Mouse (Mus musculus) heart, adult 2 months (tissue): ENCODE data around the gene Wdcp. TPM values are rescaled to one million over a fixed set of nuclear protein-coding genes. Genes with fewer than 3 reads are reported as not detected.

Source experiments
- DNase-seq, 2 experiments: peaks; one replicate each; pipeline ENCODE4 v3.0.0; 2021
- H3K27ac ChIP-seq: fragments of 200-600 bp; 2 replicates; pipeline ENCODE4 v1.8.1; 2022
- H3K27me3 ChIP-seq: fragments of 200-500 bp; 2 replicates; pipeline ENCODE4 v1.6.1; 2012; ENCODE audit warnings: mild to moderate bottlenecking, low read length, inconsistent platforms, mixed read lengths; ENCODE audit not compliant: control insufficient read depth, insufficient read depth
- H3K36me3 ChIP-seq: fragments of 200-500 bp; 2 replicates; pipeline ENCODE4 v1.6.1; 2012; ENCODE audit warnings: low read length, inconsistent platforms; ENCODE audit not compliant: control insufficient read depth, insufficient read depth
- H3K4me1 ChIP-seq: fragments of 200-500 bp; 2 replicates; pipeline ENCODE4 v1.6.1; 2011; ENCODE audit warnings: low read length; ENCODE audit not compliant: control insufficient read depth, insufficient read depth
- H3K4me3 ChIP-seq: fragments of 200-600 bp; 2 replicates; pipeline ENCODE4 v1.8.1; 2022
- H3K79me2 ChIP-seq: fragments of 200-500 bp; replicated peaks from 2 replicates; pipeline ENCODE4 v1.6.1; 2012; ENCODE audit warnings: mild to moderate bottlenecking, inconsistent platforms, low read length, moderate library complexity, mixed read lengths; ENCODE audit not compliant: control insufficient read depth, insufficient read depth
- H3K9ac ChIP-seq: fragments of 200-500 bp; 2 replicates; pipeline ENCODE4 v1.6.1; 2012; ENCODE audit warnings: low read depth, mild to moderate bottlenecking, control low read depth, inconsistent platforms, low read length, mixed read lengths
- CTCF ChIP-seq: fragments of 200-600 bp; IDR thresholded peaks from 2 replicates; pipeline ENCODE4 v1.8.1; 2022; ENCODE audit warnings: antibody characterized with exemption, mild to moderate bottlenecking, moderate library complexity
- EP300 ChIP-seq: fragments of 200-500 bp; IDR thresholded peaks from 2 replicates; pipeline ENCODE4 v1.6.1; 2011; ENCODE audit warnings: low read depth, low read length, control low read depth; ENCODE audit not compliant: insufficient read depth
- POLR2A ChIP-seq: fragments of 200-500 bp; IDR thresholded peaks from 2 replicates; pipeline ENCODE4 v1.6.1; 2011; ENCODE audit warnings: mild to moderate bottlenecking, low read depth, low read length, control low read depth; ENCODE audit not compliant: insufficient read depth
- WGBS: fragments of 180-500 bp; shearing (Covaris S2); methylation state at CpG from one replicate; pipeline ENCODE4 v1.1.7; 2018; 5-methylcytosine and 5-hydroxymethylcytosine counted together
- intact Hi-C: fragments of 180-260 bp; cut with DNase I; formaldehyde crosslinking; loops from one replicate; pipeline ENCODE4 v1.15.1; 2025
- polyA plus RNA-seq: library from polyadenylated mRNA; depleted of rRNA; stranded (reverse); fragments of >200 nt; gene quantifications from 2 replicates; pipeline ENCODE4 v1.2.3, GENCODE M21; 2012; rRNA removed
- total RNA-seq, 2 experiments: library from RNA; stranded (reverse); gene quantifications; 2 replicates each; pipeline ENCODE4 v1.2.3; 2021

The Wdcp gene
- total and polyA plus RNA-seq, 3 experiments, result 6.2 to 9.1 (median 7.4) TPM

GRCm38 (mm10) chr12:4898024-4898423 is 54.9 kb downstream of the Wdcp start:
- Histone ChIP-seq H3K27ac (no peak overlapping the region), H3K27me3 (no peaks in the 10 kb centered on the region), H3K4me3 (no peak overlapping the region), H3K4me1 (no peaks in the 10 kb centered on the region), H3K36me3 (peaks cover 5% of the 10 kb centered on the region; the same call in 1 of the 2 replicates), H3K79me2 (peaks cover 4% of the 10 kb centered on the region; the same call in 1 of the 2 replicates), H3K9ac (no peak overlapping the region)
- WGBS, result 95% methylated on average over 5 of the region's 5 CpGs
- TF ChIP-seq EP300 (no peak), CTCF (no peak), POLR2A (no peak)
- intact Hi-C loops, result no loop called here
- no peak for DNase-seq

- no peak for DNase-seq
- peaks cover 5% of the 10 kb centered on the region for H3K36me3 ChIP-seq
- no peaks in the 10 kb centered on the region for H3K4me1 ChIP-seq
- no peak overlapping the region for H3K27ac ChIP-seq
- H3K9ac ChIP-seq, result no peak overlapping the region
- WGBS, result 71% methylated on average over 7 of the region's 7 CpGs
- H3K4me3 ChIP-seq, result no peak overlapping the region
- intact Hi-C loops, result loop anchor here (2.0 to 5.0 kb wide), 2 partner anchors 63 to 1334 kb away; partner anchors contain the start of genes Dtnb and Wdcp
- TF ChIP-seq CTCF (0 out of 2 replicates have a peak, but pooled peaks have one; percentile 7), POLR2A (no peak)
- peaks cover 6% of the 10 kb centered on the region; the same call in 1 of the 2 replicates for H3K79me2 ChIP-seq
- H3K27me3 ChIP-seq, result no peaks in the 10 kb centered on the region
These were observed 62.8 kb downstream of the Wdcp start for GRCm38 (mm10) chr12:4905946-4906345.

- WGBS, result 33% methylated on average over 7 of the region's 7 CpGs
- TF ChIP-seq POLR2A, result no peak
- H3K4me3 ChIP-seq, result peak overlapping the region; percentile 88
- DNase-seq, result no peak
- H3K4me1 ChIP-seq, result no peaks in the 10 kb centered on the region
- intact Hi-C loops, result loop anchor here (2.0 to 5.0 kb wide), 2 partner anchors 64 to 1334 kb away; partner anchors contain the start of genes Dtnb and Wdcp
- H3K9ac ChIP-seq, result peak overlapping the region; percentile 84
- peaks cover 6% of the 10 kb centered on the region; the same call in 1 of the 2 replicates for H3K79me2 ChIP-seq
- no peaks in the 10 kb centered on the region for H3K27me3 ChIP-seq
- H3K27ac ChIP-seq, result peak overlapping the region; percentile 99
- H3K36me3 ChIP-seq, result peaks cover 2% of the 10 kb centered on the region
These were observed 63.4 kb downstream of the Wdcp start for GRCm38 (mm10) chr12:4906476-4906875.

- TF ChIP-seq EP300, result no peak
- peak; percentile 62 for TF ChIP-seq CTCF
- TF ChIP-seq POLR2A, result peak; percentile 54
- Histone ChIP-seq H3K4me3 (peak within 1 kb of the TSS; percentile 88), H3K27ac (peak within 1 kb of the TSS; percentile 99), H3K79me2 (peaks cover 6% of the 10 kb centered on the region; the same call in 1 of the 2 replicates), H3K4me1 (no peaks in the 10 kb centered on the region), H3K9ac (peak within 1 kb of the TSS; percentile 84), H3K27me3 (no peaks in the 10 kb centered on the region), H3K36me3 (peaks cover 2% of the 10 kb centered on the region)
- under 1% methylated on average over 124 of the region's 125 CpGs for WGBS
- intact Hi-C loops, result loop anchor here (2.0 to 5.0 kb wide), 2 partner anchors 64 to 1335 kb away; partner anchors contain the start of genes Dtnb and Wdcp
- DNase-seq, result peak; percentile 97
These were observed 64.1 kb downstream of the Wdcp start, which contains the start of gene Ubxn2a for GRCm38 (mm10) chr12:4906951-4907906. TSS of gene Ubxn2a (minus strand) at chr12:4907705.

- TF ChIP-seq CTCF (no peak), POLR2A (no peak), EP300 (no peak)
- 80% methylated on average over 7 of the region's 7 CpGs for WGBS
- H3K4me3 ChIP-seq, result no peak overlapping the region
- no peak for DNase-seq
- no peaks in the 10 kb centered on the region for H3K27me3 ChIP-seq
- peaks cover 2% of the 10 kb centered on the region for H3K36me3 ChIP-seq
- H3K79me2 ChIP-seq, result peaks cover 3% of the 10 kb centered on the region; the same call in 1 of the 2 replicates
- intact Hi-C loops, result loop anchor here (5.0 kb wide), 1 partner anchor 1336 kb away; the partner anchor contains the start of gene Dtnb
- H3K9ac ChIP-seq, result no peak overlapping the region
- no peaks in the 10 kb centered on the region for H3K4me1 ChIP-seq
- H3K27ac ChIP-seq, result no peak overlapping the region
These were observed 65.3 kb downstream of the Wdcp start for GRCm38 (mm10) chr12:4908391-4908790.

Other genes starting within 250 kb of the Wdcp start
- gene Fam228a, start 104.9 kb upstream of the Wdcp start, total RNA-seq, result not detected
- 0.06 and 0.18 TPM in 2 replicates for gene Fam228a, start 104.9 kb upstream of the Wdcp start, polyA plus RNA-seq
- 1 to 10 TPM; 2.5 to 2.9 TPM for gene Pfn4, start 74.3 kb upstream of the Wdcp start, total RNA-seq
- 1.8 and 4.3 TPM in 2 replicates for gene Pfn4, start 74.3 kb upstream of the Wdcp start, polyA plus RNA-seq
- gene Fam228b, start 74.0 kb upstream of the Wdcp start, total RNA-seq, result 1 to 10 TPM; 2.0 to 2.1 TPM
- gene Fam228b, start 74.0 kb upstream of the Wdcp start, polyA plus RNA-seq, result 0.88 and 0.97 TPM in 2 replicates
- gene Sf3b6, start 25.8 kb upstream of the Wdcp start, total RNA-seq, result 10 to 100 TPM; 42.0 to 42.8 TPM
- gene Sf3b6, start 25.8 kb upstream of the Wdcp start, polyA plus RNA-seq, result 31.5 and 46.8 TPM in 2 replicates
- gene Fkbp1b, start 1.7 kb upstream of the Wdcp start, total RNA-seq, result 1 to 10 TPM in 1 of 2 experiments, under 1 TPM in 1; 0.50 to 1.1 TPM
- 2.4 and 3.6 TPM in 2 replicates for gene Fkbp1b, start 1.7 kb upstream of the Wdcp start, polyA plus RNA-seq
- 1 to 10 TPM in 1 of 2 experiments, under 1 TPM in 1; 0.55 to 2.3 TPM for gene Mfsd2b, start 31.1 kb downstream of the Wdcp start, total RNA-seq
- gene Mfsd2b, start 31.1 kb downstream of the Wdcp start, polyA plus RNA-seq, result 1.7 and 2.0 TPM in 2 replicates
- 10 to 100 TPM; 72.1 to 76.0 TPM for gene Ubxn2a, start 64.4 kb downstream of the Wdcp start, total RNA-seq
- gene Ubxn2a, start 64.4 kb downstream of the Wdcp start, polyA plus RNA-seq, result 11.2 and 22.5 TPM in 2 replicates
- gene Atad2b, start 74.0 kb downstream of the Wdcp start, total RNA-seq, result 10 to 100 TPM; 13.7 to 14.6 TPM
- gene Atad2b, start 74.0 kb downstream of the Wdcp start, polyA plus RNA-seq, result 4.0 and 7.4 TPM in 2 replicates